Mouse (Mus musculus) lung, postnatal 0 days (tissue): ENCODE measurements around the gene Mfap2. TPM values are rescaled to one million over a fixed set of nuclear protein-coding genes. Genes with fewer than 3 reads are reported as not detected.

Experiments
- ATAC-seq: fragments of 200-750 bp; cut with Nextera tagmentation; 2 replicates; pipeline ENCODE4 v1.8.0; 2017; ENCODE audit warnings: moderate library complexity
- DNase-seq: peaks from one replicate; pipeline ENCODE4 v3.0.0-alpha.2; 2016; ENCODE audit warnings: low spot score
- H3K27ac ChIP-seq: fragments of 300-500 bp; sonication (generic); 2 replicates; pipeline ENCODE4 v1.5.1; 2014; ENCODE audit warnings: antibody characterized with exemption, mild to moderate bottlenecking, low read length, mixed read lengths
- H3K27me3 ChIP-seq: fragments of 300-500 bp; sonication (generic); replicated peaks from 2 replicates; pipeline ENCODE4 v1.6.1; 2014; ENCODE audit warnings: low read length, mixed read lengths; ENCODE audit not compliant: insufficient read depth
- H3K36me3 ChIP-seq: fragments of 300-500 bp; sonication (generic); 2 replicates; pipeline ENCODE4 v1.6.1; 2014; ENCODE audit warnings: low read length, mixed read lengths; ENCODE audit not compliant: insufficient read depth
- H3K4me1 ChIP-seq: fragments of 300-500 bp; sonication (generic); 2 replicates; pipeline ENCODE4 v1.6.1; 2014; ENCODE audit warnings: antibody characterized with exemption, low read depth, low read length, mixed read lengths; ENCODE audit not compliant: insufficient read depth
- H3K4me2 ChIP-seq: fragments of 300-500 bp; sonication (generic); replicated peaks from 2 replicates; pipeline ENCODE4 v1.6.1; 2014; ENCODE audit warnings: low read depth, mild to moderate bottlenecking, low read length, moderate library complexity, mixed read lengths
- H3K4me3 ChIP-seq: fragments of 300-500 bp; sonication (generic); 2 replicates; pipeline ENCODE4 v1.5.1; 2014; ENCODE audit warnings: low read depth, low read length
- H3K9ac ChIP-seq: fragments of 300-500 bp; sonication (generic); replicated peaks from 2 replicates; pipeline ENCODE4 v1.6.1; 2014; ENCODE audit warnings: low read depth, mild to moderate bottlenecking
- H3K9me3 ChIP-seq: fragments of 300-500 bp; sonication (generic); 2 replicates; pipeline ENCODE4 v1.6.1; 2016; ENCODE audit warnings: low read length, mixed read lengths
- CTCF ChIP-seq: IDR thresholded peaks from 2 replicates; pipeline ENCODE4 v1.5.1; 2016; ENCODE audit warnings: antibody characterized with exemption, mild to moderate bottlenecking
- EP300 ChIP-seq: IDR thresholded peaks from 2 replicates; pipeline ENCODE4 v1.6.1; 2016; ENCODE audit warnings: antibody characterized with exemption, mild to moderate bottlenecking, control low read depth
- WGBS: fragments of 180-500 bp; shearing (Covaris S2); extraction: QIAGEN DNeasy Blood & Tissue Kit; methylation state at CpG from one replicate; pipeline ENCODE4 v1.1.7; 2014; 5-methylcytosine and 5-hydroxymethylcytosine counted together
- polyA plus RNA-seq: library from polyadenylated mRNA; unstranded; fragments of >200 nt; fragmentation: Nextera tagmentation; extraction: Ambion mirVana; gene quantifications from 2 replicates; pipeline ENCODE4 v1.2.1, GENCODE M21; 2015

The Mfap2 gene
- polyA plus RNA-seq, 1 experiment from 2014 or later, result 422 TPM

DNA sequence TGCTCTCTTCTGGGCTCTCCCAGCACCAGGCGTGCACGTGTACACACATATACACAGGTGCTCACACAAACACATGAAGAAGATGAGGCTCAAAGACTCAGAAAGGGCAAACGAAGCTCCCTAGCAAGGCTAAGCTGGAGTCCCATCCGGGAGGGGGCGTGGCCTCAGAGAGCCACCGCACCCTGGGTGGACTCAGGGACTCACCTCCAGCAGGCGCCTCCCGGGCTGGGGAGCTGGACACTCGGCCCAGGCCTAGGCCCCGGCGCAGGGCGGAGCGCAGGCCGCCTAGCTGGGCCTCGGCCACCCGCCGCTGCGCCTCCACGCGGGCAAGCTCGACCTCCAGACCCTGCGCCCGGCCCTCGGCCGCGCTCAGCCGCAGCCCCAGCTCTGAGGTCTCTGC is 14.8 kb downstream of the Mfap2 start:
- Histone ChIP-seq H3K27me3 (no peaks in the 10 kb centered on the region), H3K4me1 (peaks cover 24% of the 10 kb centered on the region), H3K9ac (no peak overlapping the region), H3K9me3 (no peaks in the 10 kb centered on the region), H3K36me3 (0 out of 2 replicates have a peak, but pooled peaks cover 3% of the 10 kb centered on the region), H3K4me2 (no peak overlapping the region), H3K4me3 (no peak overlapping the region), H3K27ac (no peak overlapping the region)
- DNase-seq (no peak), ATAC-seq (no peak)
- WGBS, result 78% methylated on average over 14 of the region's 27 CpGs
- TF ChIP-seq EP300 (no peak), CTCF (no peak)

- H3K9ac ChIP-seq, result no peak overlapping the region
These were observed 20.5 kb downstream of the Mfap2 start for GRCm38 (mm10) chr4:141030541-141031206.

DNA sequence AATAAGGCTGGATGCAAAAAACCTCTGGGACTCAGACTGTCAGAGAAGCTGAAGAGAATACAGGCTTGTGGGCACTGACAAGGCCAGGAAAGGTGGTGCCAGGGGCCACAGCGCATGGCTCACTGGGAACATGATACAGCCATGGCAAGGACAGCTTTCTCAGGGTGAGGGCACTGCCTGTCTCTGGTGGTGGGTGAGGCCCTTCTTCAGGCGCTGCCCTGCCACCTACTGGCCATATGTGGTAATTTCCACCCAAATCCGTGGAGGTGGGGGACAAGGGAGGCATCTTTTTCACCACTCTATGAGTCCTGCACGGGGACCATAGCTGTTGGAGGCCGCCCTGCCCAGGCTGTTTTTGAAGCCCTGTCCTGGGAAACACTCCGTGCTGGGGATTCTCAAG is 21.5 kb downstream of the Mfap2 start:
- no peak overlapping the region for H3K4me2 ChIP-seq
- no peaks in the 10 kb centered on the region for H3K4me1 ChIP-seq
- no peak overlapping the region for H3K4me3 ChIP-seq
- ATAC-seq (peak; percentile 65), DNase-seq (peak; percentile 87)
- TF ChIP-seq EP300, result no peak
- peak; percentile 98 for TF ChIP-seq CTCF
- 0 out of 2 replicates have a peak, but pooled peaks cover 2% of the 10 kb centered on the region for H3K36me3 ChIP-seq
- H3K27ac ChIP-seq, result no peak overlapping the region
- H3K27me3 ChIP-seq, result no peaks in the 10 kb centered on the region
- WGBS, result 10% methylated on average over 6 of the region's 6 CpGs
- H3K9ac ChIP-seq, result no peak overlapping the region
- no peaks in the 10 kb centered on the region for H3K9me3 ChIP-seq

More at GRCm38 (mm10) chr4:141030541-141031206, 20.5 kb downstream of the Mfap2 start:
- DNase-seq (no peak), ATAC-seq (no peak)
- H3K36me3 ChIP-seq, result 0 out of 2 replicates have a peak, but pooled peaks cover 3% of the 10 kb centered on the region
- H3K4me1 ChIP-seq, result no peaks in the 10 kb centered on the region
- no peak overlapping the region for H3K4me3 ChIP-seq
- no peaks in the 10 kb centered on the region for H3K9me3 ChIP-seq
- 87% methylated on average over 17 of the region's 18 CpGs for WGBS
- H3K27ac ChIP-seq, result no peak overlapping the region
- H3K27me3 ChIP-seq, result no peaks in the 10 kb centered on the region
- TF ChIP-seq EP300, result no peak
- TF ChIP-seq CTCF, result no peak
- H3K4me2 ChIP-seq, result no peak overlapping the region

GRCm38 (mm10) chr4:141033606-141034549 is 23.7 kb downstream of the Mfap2 start:
- no peak overlapping the region for H3K4me2 ChIP-seq
- peak overlapping the region; percentile 32; the same call in 1 of the 2 replicates for H3K27ac ChIP-seq
- 0 out of 2 replicates have a peak, but pooled peaks cover 4% of the 10 kb centered on the region for H3K36me3 ChIP-seq
- H3K9me3 ChIP-seq, result no peaks in the 10 kb centered on the region
- TF ChIP-seq EP300 (no peak), CTCF (peak; percentile 49)
- peak; percentile 75 for DNase-seq
- no peaks in the 10 kb centered on the region for H3K4me1 ChIP-seq
- no peak overlapping the region for H3K4me3 ChIP-seq
- peak; percentile 72 for ATAC-seq
- WGBS, result 57% methylated on average over 27 of the region's 27 CpGs
- no peak overlapping the region for H3K9ac ChIP-seq
- no peaks in the 10 kb centered on the region for H3K27me3 ChIP-seq

GRCm38 (mm10) chr4:141041117-141041516 is 30.9 kb downstream of the Mfap2 start:
- Histone ChIP-seq H3K9ac (no peak overlapping the region), H3K4me2 (no peak overlapping the region), H3K9me3 (no peaks in the 10 kb centered on the region), H3K27me3 (no peaks in the 10 kb centered on the region), H3K4me3 (no peak overlapping the region), H3K36me3 (0 out of 2 replicates have a peak, but pooled peaks cover 4% of the 10 kb centered on the region), H3K27ac (no peak overlapping the region), H3K4me1 (no peaks in the 10 kb centered on the region)
- no peak for DNase-seq
- ATAC-seq, result peak; percentile 7; the same call in 1 of the 2 replicates
- TF ChIP-seq CTCF (no peak), EP300 (no peak)
- WGBS, result 36% methylated on average over 12 of the region's 12 CpGs

- 15% methylated on average over 8 of the region's 8 CpGs for WGBS
- no peak overlapping the region for H3K27ac ChIP-seq
These were observed 34.6 kb downstream of the Mfap2 start for GRCm38 (mm10) chr4:141044816-141045215.

More at GRCm38 (mm10) chr4:141044816-141045215, 34.6 kb downstream of the Mfap2 start:
- Histone ChIP-seq H3K27me3 (no peaks in the 10 kb centered on the region), H3K36me3 (no peaks in the 10 kb centered on the region), H3K9ac (no peak overlapping the region), H3K4me3 (no peak overlapping the region), H3K9me3 (no peaks in the 10 kb centered on the region), H3K4me1 (no peaks in the 10 kb centered on the region), H3K4me2 (no peak overlapping the region)
- peak; percentile 89 for ATAC-seq
- peak; percentile 83 for DNase-seq
- TF ChIP-seq EP300 (no peak), CTCF (peak; percentile 93)
